Mouse (Mus musculus): ENCODE results near the gene Tmem132b. TPM values are rescaled to one million over a fixed set of nuclear protein-coding genes. Genes with fewer than 3 reads are reported as not detected.
A peak's percentile ranks its signal among the peaks of the same experiment; 100 is the strongest.

Gene Tmem132b
- polyA plus RNA-seq, 1 experiment from 2014 or later = 0.28 TPM

- Histone ChIP-seq H3K27ac (no peak overlapping the region), H3K4me1 (replicated peaks; ENCODE audit: insufficient read depth, low read length) (no peaks in the 10 kb centered on the region), H3K4me3 (replicated peaks; ENCODE audit: low read depth, low read length) (no peak overlapping the region), H3K9me3 (replicated peaks; ENCODE audit: low read length) (no peaks in the 10 kb centered on the region), H3K4me2 (ENCODE audit: low read length) (no peak overlapping the region), H3K9ac (ENCODE audit: low read depth, low read length) (no peak overlapping the region), H3K27me3 (ENCODE audit: insufficient read depth, low read length) (no peaks in the 10 kb centered on the region), H3K36me3 (ENCODE audit: insufficient read depth, low read length) (no peaks in the 10 kb centered on the region)
- ATAC-seq (replicated peaks; ENCODE audit: low FRiP score, low read depth) = no peak
- 68% methylated on average over 7 of the region's 7 CpGs for WGBS
- no peak for TF ChIP-seq CTCF (IDR thresholded peaks at IDR 0.05; ENCODE audit: low read depth)
- no peak for DNase-seq (ENCODE audit: low spot score)
Observed at GRCm38 (mm10) chr5:125588203-125588602, 56.6 kb downstream of the Tmem132b start.

GRCm38 (mm10) chr5:125588876-125589667 lies 57.5 kb downstream of the Tmem132b start:
- H3K4me2 ChIP-seq (ENCODE audit: low read length) = peak overlapping the region; percentile 49
- H3K4me3 ChIP-seq (replicated peaks; ENCODE audit: low read depth, low read length) = peak overlapping the region; percentile 12
- TF ChIP-seq CTCF (IDR thresholded peaks at IDR 0.05; ENCODE audit: low read depth) = no peak
- peak; percentile 32 for DNase-seq (ENCODE audit: low spot score)
- peak; percentile 85 for ATAC-seq (replicated peaks; ENCODE audit: low FRiP score, low read depth)
- no peak overlapping the region for H3K9ac ChIP-seq (ENCODE audit: low read depth, low read length)
- H3K36me3 ChIP-seq (ENCODE audit: insufficient read depth, low read length) = no peaks in the 10 kb centered on the region
- H3K9me3 ChIP-seq (replicated peaks; ENCODE audit: low read length) = no peaks in the 10 kb centered on the region
- H3K27me3 ChIP-seq (ENCODE audit: insufficient read depth, low read length) = no peaks in the 10 kb centered on the region
- no peaks in the 10 kb centered on the region for H3K4me1 ChIP-seq (replicated peaks; ENCODE audit: insufficient read depth, low read length)
- H3K27ac ChIP-seq = no peak overlapping the region
- 4% methylated on average over 18 of the region's 18 CpGs for WGBS

DNA sequence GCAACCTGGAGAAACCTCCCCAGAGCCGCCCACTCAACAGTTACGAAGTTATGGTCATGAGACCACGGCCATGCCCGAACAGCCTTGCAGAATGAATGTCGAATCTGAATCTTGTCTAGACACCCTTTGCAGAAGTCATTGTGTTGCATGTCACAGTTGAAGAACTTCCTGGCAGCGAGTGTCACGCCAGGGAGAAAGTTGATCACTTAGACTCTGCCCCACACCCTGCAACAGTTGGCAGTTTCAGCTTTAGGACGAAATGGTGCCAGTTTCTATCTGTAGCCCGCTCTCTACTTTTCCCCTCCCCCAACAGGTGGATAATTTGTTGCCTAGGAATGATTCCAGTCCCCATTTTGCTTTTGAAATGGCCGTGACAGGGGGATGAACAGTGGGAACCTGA lies 66.5 kb downstream of the Tmem132b start:
- Histone ChIP-seq H3K4me1 (replicated peaks; ENCODE audit: insufficient read depth, low read length) (no peaks in the 10 kb centered on the region), H3K27me3 (ENCODE audit: insufficient read depth, low read length) (no peaks in the 10 kb centered on the region), H3K4me3 (replicated peaks; ENCODE audit: low read depth, low read length) (no peak overlapping the region), H3K4me2 (ENCODE audit: low read length) (no peak overlapping the region), H3K9ac (ENCODE audit: low read depth, low read length) (no peak overlapping the region), H3K27ac (no peak overlapping the region), H3K9me3 (replicated peaks; ENCODE audit: low read length) (no peaks in the 10 kb centered on the region), H3K36me3 (ENCODE audit: insufficient read depth, low read length) (no peaks in the 10 kb centered on the region)
- no peak for TF ChIP-seq CTCF (IDR thresholded peaks at IDR 0.05; ENCODE audit: low read depth)
- 55% methylated on average over 10 of the region's 10 CpGs for WGBS
- ATAC-seq (replicated peaks; ENCODE audit: low FRiP score, low read depth) = no peak
- no peak for DNase-seq (ENCODE audit: low spot score)

DNA sequence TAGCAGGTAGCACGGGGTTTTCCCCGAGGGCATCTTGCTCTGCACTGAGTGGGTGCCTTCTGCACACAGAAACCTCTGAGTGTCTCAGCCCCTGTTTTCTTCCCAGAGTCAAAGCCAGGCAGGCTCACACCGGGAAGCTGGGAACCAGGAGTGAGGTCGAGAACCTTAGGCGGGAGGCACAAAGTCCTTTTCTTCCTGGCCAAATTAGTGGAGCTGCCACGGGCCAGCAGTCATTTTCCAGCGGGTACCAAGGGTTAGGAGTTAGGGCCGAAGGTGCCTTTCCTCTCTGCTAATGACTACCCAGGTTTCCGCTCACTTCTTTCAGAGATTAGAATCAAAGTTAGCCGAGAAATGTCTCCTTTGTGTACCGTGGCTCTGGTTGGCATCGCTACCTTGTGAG lies 75.6 kb downstream of the Tmem132b start:
- DNase-seq (ENCODE audit: low spot score) = no peak
- Histone ChIP-seq H3K4me3 (replicated peaks; ENCODE audit: low read depth, low read length) (no peak overlapping the region), H3K27me3 (ENCODE audit: insufficient read depth, low read length) (no peaks in the 10 kb centered on the region), H3K36me3 (ENCODE audit: insufficient read depth, low read length) (no peaks in the 10 kb centered on the region), H3K4me2 (ENCODE audit: low read length) (no peak overlapping the region), H3K9ac (ENCODE audit: low read depth, low read length) (no peak overlapping the region), H3K27ac (no peak overlapping the region), H3K4me1 (replicated peaks; ENCODE audit: insufficient read depth, low read length) (no peaks in the 10 kb centered on the region), H3K9me3 (replicated peaks; ENCODE audit: low read length) (no peaks in the 10 kb centered on the region)
- no peak for ATAC-seq (replicated peaks; ENCODE audit: low FRiP score, low read depth)
- TF ChIP-seq CTCF (IDR thresholded peaks at IDR 0.05; ENCODE audit: low read depth) = no peak
- WGBS = 64% methylated on average over 12 of the region's 12 CpGs

DNA sequence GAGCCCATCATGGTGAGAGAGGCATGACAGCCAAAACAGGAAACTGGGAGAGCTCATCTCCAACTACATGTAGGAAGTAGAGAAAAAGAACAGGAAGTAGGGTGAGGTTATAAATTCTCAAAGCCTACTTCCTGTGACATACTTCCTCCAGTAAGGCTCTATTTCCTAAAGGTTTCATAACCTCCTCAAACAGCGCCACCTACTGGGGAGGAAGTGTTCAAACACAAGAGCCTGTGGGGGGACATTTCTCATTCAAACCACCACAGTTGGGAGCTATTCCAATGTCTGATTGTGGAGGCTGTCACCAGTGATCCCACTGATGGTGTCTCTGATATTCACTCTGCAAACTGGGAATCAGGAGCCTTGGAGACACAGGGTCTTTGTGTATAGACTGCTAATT lies 78.4 kb downstream of the Tmem132b start:
- Histone ChIP-seq H3K27me3 (ENCODE audit: insufficient read depth, low read length) (no peaks in the 10 kb centered on the region), H3K4me2 (ENCODE audit: low read length) (no peak overlapping the region), H3K4me3 (replicated peaks; ENCODE audit: low read depth, low read length) (no peak overlapping the region), H3K9ac (ENCODE audit: low read depth, low read length) (no peak overlapping the region), H3K4me1 (replicated peaks; ENCODE audit: insufficient read depth, low read length) (no peaks in the 10 kb centered on the region), H3K9me3 (replicated peaks; ENCODE audit: low read length) (no peaks in the 10 kb centered on the region), H3K27ac (no peak overlapping the region), H3K36me3 (ENCODE audit: insufficient read depth, low read length) (no peaks in the 10 kb centered on the region)
- WGBS = 59% methylated on average over 1 of the region's 1 CpGs
- no peak for ATAC-seq (replicated peaks; ENCODE audit: low FRiP score, low read depth)
- TF ChIP-seq CTCF (IDR thresholded peaks at IDR 0.05; ENCODE audit: low read depth) = no peak
- no peak for DNase-seq (ENCODE audit: low spot score)

GRCm38 (mm10) chr5:125612460-125612859 lies 80.9 kb downstream of the Tmem132b start:
- Histone ChIP-seq H3K9ac (ENCODE audit: low read depth, low read length) (no peak overlapping the region), H3K27me3 (ENCODE audit: insufficient read depth, low read length) (no peaks in the 10 kb centered on the region), H3K4me3 (replicated peaks; ENCODE audit: low read depth, low read length) (no peak overlapping the region), H3K27ac (no peak overlapping the region), H3K9me3 (replicated peaks; ENCODE audit: low read length) (no peaks in the 10 kb centered on the region), H3K36me3 (ENCODE audit: insufficient read depth, low read length) (no peaks in the 10 kb centered on the region), H3K4me2 (ENCODE audit: low read length) (no peak overlapping the region), H3K4me1 (replicated peaks; ENCODE audit: insufficient read depth, low read length) (no peaks in the 10 kb centered on the region)
- DNase-seq (ENCODE audit: low spot score) = no peak
- TF ChIP-seq CTCF (IDR thresholded peaks at IDR 0.05; ENCODE audit: low read depth) = no peak
- WGBS = 81% methylated on average over 7 of the region's 7 CpGs
- no peak for ATAC-seq (replicated peaks; ENCODE audit: low FRiP score, low read depth)

Measured in kidney, postnatal 0 days (tissue).